Mouse (Mus musculus) spleen, adult 10 weeks (tissue): ENCODE data around the gene Olfr463. TPM values are rescaled to one million over a fixed set of nuclear protein-coding genes. Genes with fewer than 3 reads are reported as not detected.

Experiments
- polyA plus RNA-seq: library from polyadenylated mRNA; stranded (reverse); fragments of 350-450 nt; fragmentation: Illumina TruSeq; extraction: RNeasy Lipid Tissue Mini Kit (QIAGEN cat#74804); gene quantifications from one replicate; pipeline ENCODE4 v1.2.3, GENCODE M21; 2015; ENCODE audit warnings: low replicate concordance; ENCODE audit not compliant: insufficient read depth

The Olfr463 gene
- not detected for polyA plus RNA-seq

GRCm38 (mm10) chr11:87897287-87897686 is at the start of gene Olfr463:
TSS of gene Olfr463 (minus strand) at chr11:87897387.

GRCm38 (mm10) chr11:87920966-87921365 is 23.8 kb upstream of the Olfr463 start, which contains the start of gene Olfr464:
TSS of gene Olfr464 (minus strand) at chr11:87920967.

GRCm38 (mm10) chr11:87892168-87892567 is 5.0 kb downstream of the Olfr463 start, which contains the start of gene Olfr462:
TSS of gene Olfr462 (minus strand) at chr11:87892268.

GRCm38 (mm10) chr11:87875436-87875835 is 21.8 kb downstream of the Olfr463 start, which contains the start of gene Epx:
TSS of gene Epx (minus strand) at chr11:87875536.

GRCm38 (mm10) chr11:87852690-87853596 is 44.2 kb downstream of the Olfr463 start, which contains the start of gene Mks1:
TSS of gene Mks1 (plus strand) at chr11:87853215.

Other genes with a start within 250 kb of the Olfr463 start
- gene Rnf43, start 234.7 kb downstream of the Olfr463 start, polyA plus RNA-seq = 3.2 TPM
- gene Supt4a, start 159.8 kb downstream of the Olfr463 start, polyA plus RNA-seq = 162 TPM
- gene Tspoap1, start 136.8 kb downstream of the Olfr463 start, polyA plus RNA-seq = 4.9 TPM
- 2.2 TPM for gene Mpo, start 103.8 kb downstream of the Olfr463 start, polyA plus RNA-seq
- 0.12 TPM for gene Lpo, start 69.1 kb downstream of the Olfr463 start, polyA plus RNA-seq
- 10.2 TPM for gene Mks1, start 44.2 kb downstream of the Olfr463 start, polyA plus RNA-seq
- gene Epx, start 21.9 kb downstream of the Olfr463 start, polyA plus RNA-seq = not detected
- not detected for gene Olfr462, start 5.1 kb downstream of the Olfr463 start, polyA plus RNA-seq
- not detected for gene Olfr464, start 23.6 kb upstream of the Olfr463 start, polyA plus RNA-seq
- 67.1 TPM for gene Dynll2, start 90.1 kb upstream of the Olfr463 start, polyA plus RNA-seq
- gene Srsf1, start 150.0 kb upstream of the Olfr463 start, polyA plus RNA-seq = 645 TPM
- 63.2 TPM for gene Vezf1, start 170.9 kb upstream of the Olfr463 start, polyA plus RNA-seq
- gene Cuedc1, start 200.7 kb upstream of the Olfr463 start, polyA plus RNA-seq = 6.6 TPM